Mouse (Mus musculus): ENCODE measurements around the gene Sfrp2. TPM values are rescaled to one million over a fixed set of nuclear protein-coding genes. Genes with fewer than 3 reads are reported as not detected.
A peak's percentile ranks its signal among the peaks of the same experiment; 100 is the strongest.

Gene Sfrp2
- total RNA-seq, 2 experiments from 2014 or later, result 2.6 to 2.8 TPM

DNA sequence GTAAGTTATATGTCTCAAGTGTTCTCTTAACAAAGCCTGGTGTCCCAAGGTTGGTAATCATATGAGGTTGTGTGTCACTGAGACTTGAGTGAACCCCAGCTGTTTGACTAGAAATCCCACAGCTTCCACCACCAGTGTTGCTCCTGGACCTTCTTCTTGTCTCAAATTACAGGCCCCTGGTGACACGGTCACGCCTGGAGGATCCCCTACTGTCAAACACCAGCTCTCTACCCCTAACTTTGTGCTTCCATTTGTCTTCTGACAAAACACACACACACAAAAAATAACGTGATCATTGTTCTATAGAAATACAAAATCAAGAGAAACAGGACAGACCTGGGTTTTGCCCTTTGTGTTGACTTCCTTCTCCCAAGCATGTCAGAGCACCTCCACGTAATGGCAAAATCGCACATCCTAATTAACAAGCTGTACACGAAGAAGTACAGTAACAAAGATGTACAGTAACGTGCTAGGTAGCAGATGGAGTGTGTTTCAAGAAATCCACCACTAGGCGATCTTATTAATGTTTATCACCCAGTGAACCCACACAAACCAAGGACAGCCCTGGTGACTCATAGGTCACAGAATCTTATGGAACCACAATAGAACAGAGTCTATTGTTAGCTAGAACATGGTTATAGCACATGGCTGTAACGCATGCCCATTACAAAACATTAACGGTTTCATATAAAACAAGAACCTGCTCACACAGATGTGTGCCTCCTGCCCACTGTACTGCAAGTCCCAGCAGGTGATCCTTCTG lies 15.5 kb downstream of the Sfrp2 start:
- no peak overlapping the region for H3K4me3 ChIP-seq
- no peak for DNase-seq (ENCODE audit: extremely low spot score in 1 of 2, low spot score in 2 of 2)
- intact Hi-C loops (cut with DNase I), result no loop called here
- no peak for TF ChIP-seq CTCF (IDR thresholded peaks at IDR 0.05)
- H3K27ac ChIP-seq, result no peak overlapping the region

DNA sequence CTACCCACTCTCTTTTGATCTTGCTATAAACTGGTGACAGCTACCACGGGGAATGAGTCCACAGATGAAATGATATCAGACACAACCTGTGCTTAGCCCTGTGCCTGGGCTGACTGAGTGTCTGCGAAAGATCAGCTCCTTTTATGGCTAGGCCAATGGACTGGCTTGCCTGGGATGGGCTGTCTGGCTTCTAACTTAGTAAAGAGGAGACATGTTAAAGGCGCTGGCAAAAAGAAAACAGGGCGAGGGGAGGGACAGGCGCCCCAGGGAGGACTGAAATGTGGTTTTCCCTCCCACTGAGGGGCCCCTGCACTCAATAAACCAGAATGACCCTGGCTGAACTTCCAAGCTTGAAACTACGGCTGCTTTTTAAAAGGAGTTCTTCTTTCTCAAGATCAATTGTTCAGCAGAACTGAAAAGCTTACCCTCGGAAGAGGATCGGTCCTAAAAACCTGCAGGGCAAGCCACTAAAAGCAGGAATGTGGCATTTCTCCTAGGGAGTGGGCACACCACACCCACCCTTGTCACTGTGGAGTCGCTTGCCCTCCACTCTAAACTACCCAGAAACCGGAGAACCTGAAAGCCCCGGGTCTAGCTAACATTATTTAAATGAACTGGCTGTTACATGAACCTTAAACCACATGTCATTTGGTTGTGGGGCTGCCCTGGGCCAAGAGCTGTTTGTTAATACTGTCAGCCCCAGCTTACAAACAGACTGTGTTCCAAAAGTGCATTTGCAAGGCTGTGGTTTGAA lies 17.8 kb downstream of the Sfrp2 start:
- Histone ChIP-seq H3K4me3 (no peak overlapping the region), H3K27ac (no peak overlapping the region)
- intact Hi-C loops (cut with DNase I), result no loop called here
- no peak for TF ChIP-seq CTCF (IDR thresholded peaks at IDR 0.05)
- DNase-seq (ENCODE audit: extremely low spot score in 1 of 2, low spot score in 2 of 2), result no peak

DNA sequence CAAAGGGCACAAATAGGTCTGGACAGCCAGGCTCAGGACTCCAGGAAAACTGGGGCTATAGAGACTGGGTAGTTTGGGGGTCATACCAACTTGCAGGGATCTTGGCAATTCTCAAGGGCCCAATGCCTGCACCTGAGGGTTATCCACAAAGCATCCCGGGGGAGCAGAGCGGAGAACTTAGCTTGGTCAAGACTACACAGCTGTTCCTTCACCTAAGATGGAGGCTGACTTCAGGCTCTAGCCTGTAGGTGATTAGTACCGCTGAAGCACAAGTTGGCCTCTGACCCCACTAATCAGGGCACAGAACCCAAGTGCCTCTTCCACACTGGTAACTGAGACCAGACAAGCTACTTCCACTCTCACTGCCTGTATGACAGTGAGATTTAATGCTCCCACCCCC lies 18.6 kb downstream of the Sfrp2 start:
- H3K27ac ChIP-seq, result no peak overlapping the region
- no peak for TF ChIP-seq CTCF (IDR thresholded peaks at IDR 0.05)
- H3K4me3 ChIP-seq, result no peak overlapping the region
- intact Hi-C loops (cut with DNase I), result no loop called here
- DNase-seq (ENCODE audit: extremely low spot score in 1 of 2, low spot score in 2 of 2), result no peak

DNA sequence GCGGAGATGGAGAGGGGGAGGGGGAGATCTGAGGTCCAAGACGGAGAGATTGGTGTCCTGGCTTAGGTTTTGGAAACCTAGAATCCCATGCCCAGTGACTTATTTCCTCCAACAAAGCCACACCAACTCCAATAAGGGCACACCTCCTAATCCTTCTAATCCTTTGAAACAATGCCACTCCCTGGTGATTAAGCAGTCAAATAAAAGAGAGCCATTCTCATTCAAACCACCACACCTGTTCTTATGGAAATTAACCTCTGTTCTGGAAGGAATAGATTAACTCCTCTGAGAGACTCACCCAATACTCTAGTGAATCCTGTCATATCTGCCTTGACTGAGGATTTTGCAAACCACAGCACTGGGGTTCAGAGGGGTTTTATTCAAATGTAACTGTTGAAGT lies 21.0 kb downstream of the Sfrp2 start:
- no peak overlapping the region for H3K4me3 ChIP-seq
- TF ChIP-seq CTCF (IDR thresholded peaks at IDR 0.05), result no peak
- DNase-seq (ENCODE audit: extremely low spot score in 1 of 2, low spot score in 2 of 2), result no peak
- no peak overlapping the region for H3K27ac ChIP-seq
- intact Hi-C loops (cut with DNase I), result no loop called here

GRCm38 (mm10) chr3:83787776-83788305 lies 21.7 kb downstream of the Sfrp2 start:
- no peak for DNase-seq (ENCODE audit: extremely low spot score in 1 of 2, low spot score in 2 of 2)
- TF ChIP-seq CTCF (IDR thresholded peaks at IDR 0.05), result no peak
- no peak overlapping the region for H3K27ac ChIP-seq
- H3K4me3 ChIP-seq, result no peak overlapping the region
- intact Hi-C loops (cut with DNase I), result no loop called here

GRCm38 (mm10) chr3:83789651-83790451 lies 23.7 kb downstream of the Sfrp2 start:
- TF ChIP-seq CTCF (IDR thresholded peaks at IDR 0.05), result peak; percentile 27
- Histone ChIP-seq H3K4me3 (peak overlapping the region; percentile 51), H3K27ac (no peak overlapping the region)
- intact Hi-C loops (cut with DNase I), result no loop called here
- DNase-seq (ENCODE audit: extremely low spot score in 1 of 2, low spot score in 2 of 2), result no peak

GRCm38 (mm10) chr3:83791444-83791843 lies 25.3 kb downstream of the Sfrp2 start:
- DNase-seq (ENCODE audit: extremely low spot score in 1 of 2, low spot score in 2 of 2), result no peak
- H3K4me3 ChIP-seq, result no peak overlapping the region
- no peak for TF ChIP-seq CTCF (IDR thresholded peaks at IDR 0.05)
- no peak overlapping the region for H3K27ac ChIP-seq
- intact Hi-C loops (cut with DNase I), result no loop called here

DNA sequence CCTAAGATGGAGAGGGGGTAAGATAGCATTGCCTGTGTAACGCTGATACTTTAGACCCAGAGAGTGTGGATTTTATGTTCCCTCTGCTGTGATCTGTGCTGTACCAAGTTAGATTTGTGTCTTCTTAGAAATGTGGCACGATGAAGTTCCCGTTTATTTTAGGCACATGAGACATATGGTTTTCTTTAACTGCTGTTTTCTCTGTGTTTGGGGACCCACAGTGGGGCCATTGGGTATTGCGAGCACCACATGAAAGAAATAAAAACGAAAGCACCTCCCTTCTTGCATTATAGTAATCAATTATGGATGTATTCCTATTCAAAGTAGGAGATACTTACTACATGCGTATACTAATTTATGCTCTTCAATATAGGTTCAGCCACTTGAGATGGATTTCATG lies 31.0 kb downstream of the Sfrp2 start:
- no peak for DNase-seq (ENCODE audit: extremely low spot score in 1 of 2, low spot score in 2 of 2)
- TF ChIP-seq CTCF (IDR thresholded peaks at IDR 0.05), result peak; percentile 28; the same call in 1 of the 2 replicates
- intact Hi-C loops (cut with DNase I), result no loop called here
- no peak overlapping the region; the same call in 1 of the 2 replicates for H3K4me3 ChIP-seq
- H3K27ac ChIP-seq, result no peak overlapping the region

- peak; percentile 68 for TF ChIP-seq CTCF (IDR thresholded peaks at IDR 0.05)
- Histone ChIP-seq H3K4me3 (no peak overlapping the region; the same call in 1 of the 2 replicates), H3K27ac (no peak overlapping the region)
- intact Hi-C loops (cut with DNase I), result loop anchor here (1.0 kb wide), 1 partner anchor 101 kb away; no protein-coding TSS in a partner anchor
- DNase-seq (ENCODE audit: extremely low spot score in 1 of 2, low spot score in 2 of 2), result peak; percentile 59 to 64
These were observed 31.7 kb downstream of the Sfrp2 start for GRCm38 (mm10) chr3:83797828-83798227.

DNA sequence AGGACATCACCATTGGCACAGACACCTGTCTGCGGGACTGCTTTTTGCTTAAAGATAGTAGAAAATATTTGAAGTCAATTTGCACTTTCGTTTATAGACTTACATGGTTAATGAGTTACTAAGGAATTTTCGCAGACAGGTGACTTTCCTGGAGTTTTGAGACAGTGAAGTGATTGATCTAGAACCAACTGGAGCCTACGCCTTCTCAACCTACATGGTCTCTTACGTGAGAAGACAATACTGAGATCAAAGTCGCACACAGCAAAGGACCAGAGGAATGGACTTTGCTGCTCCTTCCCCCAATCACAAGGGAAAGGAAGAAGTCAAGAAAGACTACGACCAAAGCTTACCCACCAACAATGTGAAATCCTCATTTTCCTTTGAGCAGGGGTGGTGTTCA lies 33.4 kb downstream of the Sfrp2 start:
- intact Hi-C loops (cut with DNase I), result no loop called here
- H3K27ac ChIP-seq, result no peak overlapping the region
- DNase-seq (ENCODE audit: extremely low spot score in 1 of 2, low spot score in 2 of 2), result no peak
- H3K4me3 ChIP-seq, result no peak overlapping the region
- no peak for TF ChIP-seq CTCF (IDR thresholded peaks at IDR 0.05)

- intact Hi-C loops (cut with DNase I), result no loop called here
- Histone ChIP-seq H3K4me3 (no peak overlapping the region), H3K27ac (no peak overlapping the region)
- no peak; the same call in none of the 2 replicates for TF ChIP-seq CTCF (IDR thresholded peaks at IDR 0.05)
- no peak for DNase-seq (ENCODE audit: extremely low spot score in 1 of 2, low spot score in 2 of 2)
These were observed 35.6 kb downstream of the Sfrp2 start for GRCm38 (mm10) chr3:83801649-83802155.
